Mouse (Mus musculus): ENCODE results near the gene Abl1. TPM values are rescaled to one million over a fixed set of nuclear protein-coding genes. Genes with fewer than 3 reads are reported as not detected.

Abl1 gene
- total RNA-seq, 1 experiment from 2014 or later = 35.4 TPM

DNA sequence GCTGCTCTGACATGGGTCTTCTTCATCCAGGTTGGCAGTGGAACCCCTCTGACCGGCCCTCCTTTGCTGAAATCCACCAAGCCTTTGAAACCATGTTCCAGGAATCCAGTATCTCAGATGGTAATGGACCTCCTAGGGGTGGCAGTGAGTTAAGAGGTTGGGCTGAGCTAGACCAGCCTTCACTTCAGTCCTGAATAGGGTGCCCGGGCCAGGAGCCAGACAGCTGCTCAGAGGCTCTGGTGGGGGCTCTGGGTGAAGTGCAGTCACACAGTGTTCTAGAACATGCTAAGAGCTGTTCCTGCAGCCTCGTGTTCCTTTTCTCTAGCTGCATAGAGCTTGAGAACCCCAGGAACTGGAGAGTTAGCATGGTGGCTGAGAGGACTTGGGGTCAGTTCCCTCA lies 108.8 kb downstream of the Abl1 start:
- ATAC-seq (replicated peaks in 1 of 2; ENCODE audit: insufficient read depth in 1 of 2, low FRiP score in 2 of 2, low TSS enrichment in 1 of 2, low read depth in 1 of 2, poor library complexity in 2 of 2, severe bottlenecking in 2 of 2) = no peak

DNA sequence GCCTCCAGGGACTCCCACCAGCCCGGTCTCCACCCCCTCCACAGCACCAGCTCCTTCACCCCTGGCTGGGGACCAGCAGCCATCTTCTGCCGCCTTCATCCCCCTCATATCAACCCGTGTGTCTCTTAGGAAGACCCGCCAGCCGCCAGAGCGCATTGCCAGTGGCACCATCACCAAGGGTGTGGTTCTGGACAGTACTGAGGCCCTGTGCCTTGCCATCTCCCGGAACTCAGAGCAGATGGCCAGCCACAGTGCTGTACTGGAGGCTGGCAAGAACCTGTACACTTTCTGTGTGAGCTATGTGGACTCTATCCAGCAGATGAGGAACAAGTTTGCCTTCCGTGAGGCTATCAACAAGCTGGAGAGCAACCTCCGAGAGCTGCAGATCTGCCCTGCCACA lies 113.2 kb downstream of the Abl1 start:
- ATAC-seq (replicated peaks in 1 of 2; ENCODE audit: insufficient read depth in 1 of 2, low FRiP score in 2 of 2, low TSS enrichment in 1 of 2, low read depth in 1 of 2, poor library complexity in 2 of 2, severe bottlenecking in 2 of 2) = no peak

DNA sequence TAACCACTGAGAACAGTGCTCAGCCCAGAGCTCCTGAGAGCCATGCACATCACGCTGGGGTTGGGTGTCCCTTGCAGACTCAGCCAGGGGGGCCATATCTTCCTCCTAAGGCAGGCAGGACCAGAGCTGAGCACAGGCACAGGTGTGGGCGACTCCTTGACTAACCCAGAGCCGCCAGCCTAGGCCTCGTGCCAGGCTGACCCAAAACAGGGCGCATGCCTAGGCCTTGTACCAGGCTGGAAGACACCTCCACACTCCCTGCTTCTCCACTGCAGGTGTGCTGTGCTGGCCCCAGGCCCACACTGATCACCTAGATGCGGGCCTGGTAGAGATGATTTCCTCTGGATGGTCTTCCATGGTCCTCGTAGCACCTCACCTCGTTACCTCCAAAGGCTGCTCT lies 114.6 kb downstream of the Abl1 start:
- no peak for ATAC-seq (replicated peaks in 1 of 2; ENCODE audit: insufficient read depth in 1 of 2, low FRiP score in 2 of 2, low TSS enrichment in 1 of 2, low read depth in 1 of 2, poor library complexity in 2 of 2, severe bottlenecking in 2 of 2)

DNA sequence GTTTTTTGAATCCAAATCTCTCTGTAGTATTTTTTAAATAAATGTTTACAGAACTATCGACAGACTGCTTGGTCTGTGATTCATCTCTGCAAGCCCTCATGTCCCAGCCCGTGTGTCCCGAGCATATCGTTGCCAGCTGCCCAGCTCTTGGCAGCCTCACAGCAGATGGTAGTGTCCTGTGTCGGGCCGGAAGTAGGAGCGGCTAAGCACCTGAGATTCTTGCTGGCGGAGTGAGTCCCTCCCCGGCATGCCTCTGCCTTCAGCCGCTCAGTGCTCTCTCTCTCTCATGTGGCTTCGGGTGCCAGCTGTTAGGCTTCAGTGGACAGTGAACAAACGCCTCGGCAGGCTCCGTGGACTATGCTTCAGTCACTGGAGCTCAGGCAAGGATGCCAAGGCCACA lies 115.3 kb downstream of the Abl1 start:
- no peak for ATAC-seq (replicated peaks in 1 of 2; ENCODE audit: insufficient read depth in 1 of 2, low FRiP score in 2 of 2, low TSS enrichment in 1 of 2, low read depth in 1 of 2, poor library complexity in 2 of 2, severe bottlenecking in 2 of 2)

DNA sequence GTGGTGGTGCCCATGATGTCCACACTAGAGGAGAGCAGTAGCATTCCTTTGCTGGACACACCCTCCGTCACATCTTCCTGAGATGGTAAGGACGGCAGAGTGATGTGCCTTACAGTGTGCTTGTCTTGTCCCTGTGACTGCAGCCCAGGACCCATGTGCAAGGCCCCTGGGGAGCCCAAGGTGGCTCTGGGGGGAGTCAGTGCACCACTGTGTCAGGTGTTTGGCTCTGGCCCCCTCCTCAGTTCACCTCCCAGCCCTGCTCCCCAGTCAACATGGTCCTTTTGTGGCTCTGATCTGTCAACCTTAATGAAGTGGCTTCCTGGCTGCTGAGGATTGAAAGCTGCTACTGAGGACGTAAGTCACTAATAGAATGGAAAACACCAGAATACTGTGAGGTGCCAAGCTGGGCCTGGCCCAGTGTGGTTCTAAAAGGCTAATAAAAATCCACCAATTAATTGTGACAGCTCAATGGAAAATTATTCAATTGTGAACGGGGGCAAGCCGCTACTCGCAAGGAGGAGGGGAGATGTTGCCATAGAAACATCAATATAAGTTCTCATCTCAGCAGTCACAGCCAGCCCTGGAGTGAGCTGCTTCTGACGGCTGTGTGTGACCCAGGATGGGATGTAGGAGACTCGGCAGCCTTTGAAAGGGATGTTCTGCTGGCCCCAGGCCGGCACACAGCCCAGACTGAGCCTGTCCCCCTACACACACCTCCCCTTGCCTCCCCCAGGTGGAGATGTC lies 118.6 kb downstream of the Abl1 start:
- no peak for ATAC-seq (replicated peaks in 1 of 2; ENCODE audit: insufficient read depth in 1 of 2, low FRiP score in 2 of 2, low TSS enrichment in 1 of 2, low read depth in 1 of 2, poor library complexity in 2 of 2, severe bottlenecking in 2 of 2)

DNA sequence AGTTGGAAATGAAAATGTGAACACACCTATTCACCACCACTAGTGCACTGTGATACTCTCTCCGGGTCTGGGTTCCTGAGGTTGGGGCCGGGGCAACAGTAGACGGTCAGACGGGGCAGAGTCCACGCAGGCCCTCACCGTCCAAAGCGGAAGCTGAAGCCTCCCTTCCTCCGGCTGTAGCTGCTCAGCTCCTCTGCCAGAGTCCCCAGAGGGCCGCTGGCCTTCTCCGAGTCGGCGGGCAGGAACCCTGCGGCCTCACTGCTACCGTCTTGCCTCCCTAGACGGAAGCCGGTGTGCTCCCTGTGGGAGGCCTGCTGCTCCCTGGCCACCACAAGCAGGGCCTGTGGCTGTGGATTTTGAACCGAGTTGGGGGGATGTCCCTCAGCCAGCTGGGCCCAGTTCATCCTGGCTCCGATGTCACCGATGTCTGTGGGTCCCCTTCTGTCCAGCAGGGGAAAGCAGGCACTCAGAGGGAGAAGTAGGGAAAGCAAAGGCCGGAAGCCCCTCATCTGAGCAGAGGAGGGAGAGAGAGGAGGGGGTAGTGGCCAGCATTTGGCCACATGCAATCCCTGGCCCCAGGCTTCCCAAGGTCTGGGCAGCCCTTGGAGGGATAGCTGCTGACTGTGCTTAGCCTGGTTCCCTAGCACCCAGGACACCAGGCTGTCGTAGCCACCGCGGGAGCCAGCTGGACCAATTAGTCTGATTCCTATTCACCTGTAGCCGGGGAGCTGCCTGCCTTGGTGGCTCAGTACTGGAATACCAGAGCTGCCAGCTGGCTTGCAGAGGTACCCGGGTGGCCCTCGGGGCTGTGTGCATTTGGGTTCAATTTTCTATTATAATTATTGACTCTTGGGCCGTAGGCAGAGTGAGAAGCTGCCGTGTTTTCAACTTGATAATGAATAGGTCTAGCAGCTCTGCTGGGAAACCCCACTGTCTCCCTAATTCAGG lies 120.5 kb downstream of the Abl1 start:
- no peak for ATAC-seq (replicated peaks in 1 of 2; ENCODE audit: insufficient read depth in 1 of 2, low FRiP score in 2 of 2, low TSS enrichment in 1 of 2, low read depth in 1 of 2, poor library complexity in 2 of 2, severe bottlenecking in 2 of 2)

DNA sequence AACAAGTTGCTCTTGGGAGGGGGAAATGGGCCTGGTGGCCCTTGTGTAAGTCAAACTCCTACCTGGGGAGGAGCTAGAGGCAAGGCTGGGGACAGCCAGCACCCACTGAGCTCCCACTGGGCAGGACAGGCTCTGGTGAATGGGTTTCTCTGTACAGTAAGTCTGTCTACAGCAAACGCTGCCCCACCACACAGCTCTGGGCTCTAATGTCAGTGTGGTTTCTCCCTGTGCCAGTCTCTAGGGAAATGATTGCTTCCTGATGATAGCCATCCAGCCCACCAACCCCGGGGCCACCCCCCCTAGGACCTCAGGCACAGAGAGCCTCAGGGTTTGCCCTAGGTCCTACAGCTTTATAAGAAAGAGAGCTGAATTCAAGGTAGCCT lies 121.2 kb downstream of the Abl1 start:
- peak; percentile 59 to 80 for ATAC-seq (replicated peaks in 1 of 2; ENCODE audit: insufficient read depth in 1 of 2, low FRiP score in 2 of 2, low TSS enrichment in 1 of 2, low read depth in 1 of 2, poor library complexity in 2 of 2, severe bottlenecking in 2 of 2)

DNA sequence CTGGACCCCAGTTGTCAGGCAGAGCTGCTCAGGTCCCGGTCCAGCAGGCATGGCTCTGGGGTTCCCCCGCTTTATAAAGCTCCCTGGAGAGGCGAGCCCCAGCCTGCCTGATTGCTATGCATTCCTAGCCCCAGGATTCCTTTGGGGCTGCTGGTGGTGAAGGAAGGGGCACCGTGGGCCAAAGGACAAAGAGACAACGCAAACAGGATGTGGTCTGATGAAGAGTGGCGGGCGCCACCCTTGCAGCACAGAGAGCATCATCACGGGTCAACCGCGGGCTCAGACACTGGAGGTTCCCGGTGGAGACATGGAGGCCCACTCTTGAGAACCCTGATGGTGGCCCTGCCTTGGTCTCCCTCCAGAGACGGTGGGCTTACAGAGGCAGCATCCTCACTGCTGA lies 122.3 kb downstream of the Abl1 start, which contains the start of gene Qrfp:
Gene Qrfp (minus strand): TSS at position 137 of the 400 bp plus-strand sequence.
- ATAC-seq (replicated peaks in 1 of 2; ENCODE audit: insufficient read depth in 1 of 2, low FRiP score in 2 of 2, low TSS enrichment in 1 of 2, low read depth in 1 of 2, poor library complexity in 2 of 2, severe bottlenecking in 2 of 2) = no peak

DNA sequence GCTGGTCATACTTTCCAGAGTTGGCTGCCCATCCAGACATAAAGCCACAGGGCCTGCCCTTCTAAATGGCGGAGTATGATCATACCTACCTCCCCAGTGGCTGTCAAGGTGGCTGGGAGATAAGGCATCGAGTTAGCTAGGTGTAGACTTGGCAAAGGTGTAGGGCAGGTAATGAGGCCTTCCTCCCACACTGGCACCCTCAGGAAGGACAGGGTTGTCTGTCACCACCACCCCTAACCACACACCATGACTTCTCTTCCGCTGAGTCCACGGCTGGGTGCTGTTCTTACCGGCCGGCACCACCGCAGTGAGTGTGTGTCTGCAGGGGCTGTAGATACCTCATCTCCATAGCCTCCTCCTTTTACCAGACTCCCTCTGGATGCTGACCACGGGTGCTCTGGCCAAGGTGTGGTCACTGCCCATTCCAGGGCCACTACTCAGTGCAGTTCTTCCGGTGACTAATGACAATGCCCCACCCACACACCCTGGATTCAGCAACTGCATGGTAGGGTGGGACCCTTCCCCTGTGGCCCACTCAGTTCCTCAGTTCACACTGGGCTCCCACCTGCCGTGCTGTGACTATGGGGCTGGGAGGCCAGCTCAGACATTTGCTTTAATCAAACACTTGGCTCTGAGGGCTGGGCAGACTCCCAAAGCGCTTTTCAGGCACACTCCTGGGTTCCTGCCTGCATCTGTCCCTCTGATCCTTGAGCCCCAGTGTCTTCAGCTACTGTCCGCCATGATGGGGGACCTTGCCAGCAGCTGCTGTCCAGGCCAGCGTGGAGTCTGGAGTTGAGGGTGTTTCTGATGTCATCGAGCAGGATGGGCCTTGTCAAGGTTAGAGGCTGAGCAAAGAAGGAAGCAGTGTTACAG lies 123.1 kb downstream of the Abl1 start:
- no peak for ATAC-seq (replicated peaks in 1 of 2; ENCODE audit: insufficient read depth in 1 of 2, low FRiP score in 2 of 2, low TSS enrichment in 1 of 2, low read depth in 1 of 2, poor library complexity in 2 of 2, severe bottlenecking in 2 of 2)

DNA sequence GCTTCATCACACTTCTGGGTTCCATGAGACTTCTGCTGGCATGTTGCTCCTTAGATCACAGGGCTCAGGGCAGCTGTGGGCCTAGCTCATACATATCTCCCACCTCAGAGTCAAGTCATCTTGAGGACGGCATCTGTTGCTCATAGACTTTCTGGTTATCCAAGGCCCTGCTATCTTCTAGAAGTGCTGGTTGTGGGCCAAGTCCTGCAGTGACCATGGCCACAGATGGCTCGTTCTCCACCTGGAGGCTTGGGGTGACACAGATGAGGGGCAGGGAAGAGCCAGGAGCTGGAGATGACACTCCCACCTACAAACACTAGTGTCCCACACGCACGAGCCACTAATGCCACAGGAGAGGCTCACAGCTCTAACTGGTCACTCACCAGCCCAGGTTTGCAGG lies 125.5 kb downstream of the Abl1 start:
- ATAC-seq (replicated peaks in 1 of 2; ENCODE audit: insufficient read depth in 1 of 2, low FRiP score in 2 of 2, low TSS enrichment in 1 of 2, low read depth in 1 of 2, poor library complexity in 2 of 2, severe bottlenecking in 2 of 2) = no peak

DNA sequence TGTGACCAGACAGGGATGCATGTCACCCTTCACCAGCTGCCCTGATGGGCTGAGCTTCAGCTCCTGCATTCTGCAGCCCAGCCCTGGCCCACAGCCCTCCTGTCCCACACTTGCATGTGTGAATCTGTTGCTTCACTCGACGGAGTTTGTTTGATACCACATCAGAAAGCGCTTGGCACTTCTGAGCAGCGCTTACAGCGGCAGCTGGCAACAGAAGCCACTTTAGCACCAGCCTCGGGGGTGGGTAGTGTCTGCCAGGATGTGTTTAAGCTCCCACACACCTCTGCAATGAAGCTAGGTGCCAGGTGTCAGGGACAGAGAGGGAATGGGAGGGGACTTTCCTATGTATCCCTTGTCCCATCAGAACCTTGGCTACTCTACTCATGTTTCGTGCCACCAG lies 126.5 kb downstream of the Abl1 start:
- no peak for ATAC-seq (replicated peaks in 1 of 2; ENCODE audit: insufficient read depth in 1 of 2, low FRiP score in 2 of 2, low TSS enrichment in 1 of 2, low read depth in 1 of 2, poor library complexity in 2 of 2, severe bottlenecking in 2 of 2)

DNA sequence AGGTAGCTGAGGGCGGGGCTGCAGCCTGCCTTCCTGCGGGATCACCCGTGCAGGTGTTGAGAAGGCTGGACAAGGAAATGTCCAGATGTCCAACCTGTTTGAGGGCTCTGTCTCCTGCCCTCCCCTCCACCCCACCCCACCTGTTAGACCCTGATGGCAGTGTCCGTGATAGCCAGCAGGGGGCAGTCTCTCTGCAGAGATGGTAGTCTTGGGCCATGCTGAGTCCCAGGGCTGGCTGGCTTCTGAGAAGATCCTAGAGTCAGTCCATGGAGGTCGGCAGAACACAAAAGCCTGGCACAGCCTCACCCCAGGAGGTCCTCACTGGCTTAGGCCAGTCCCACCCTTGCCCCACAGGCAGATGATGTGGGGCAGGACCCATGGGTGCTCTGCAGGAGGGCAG lies 127.2 kb downstream of the Abl1 start:
- ATAC-seq (replicated peaks in 1 of 2; ENCODE audit: insufficient read depth in 1 of 2, low FRiP score in 2 of 2, low TSS enrichment in 1 of 2, low read depth in 1 of 2, poor library complexity in 2 of 2, severe bottlenecking in 2 of 2) = peak in 1 of 2 experiments; percentile 70; a peak in 2 of 4 replicates

DNA sequence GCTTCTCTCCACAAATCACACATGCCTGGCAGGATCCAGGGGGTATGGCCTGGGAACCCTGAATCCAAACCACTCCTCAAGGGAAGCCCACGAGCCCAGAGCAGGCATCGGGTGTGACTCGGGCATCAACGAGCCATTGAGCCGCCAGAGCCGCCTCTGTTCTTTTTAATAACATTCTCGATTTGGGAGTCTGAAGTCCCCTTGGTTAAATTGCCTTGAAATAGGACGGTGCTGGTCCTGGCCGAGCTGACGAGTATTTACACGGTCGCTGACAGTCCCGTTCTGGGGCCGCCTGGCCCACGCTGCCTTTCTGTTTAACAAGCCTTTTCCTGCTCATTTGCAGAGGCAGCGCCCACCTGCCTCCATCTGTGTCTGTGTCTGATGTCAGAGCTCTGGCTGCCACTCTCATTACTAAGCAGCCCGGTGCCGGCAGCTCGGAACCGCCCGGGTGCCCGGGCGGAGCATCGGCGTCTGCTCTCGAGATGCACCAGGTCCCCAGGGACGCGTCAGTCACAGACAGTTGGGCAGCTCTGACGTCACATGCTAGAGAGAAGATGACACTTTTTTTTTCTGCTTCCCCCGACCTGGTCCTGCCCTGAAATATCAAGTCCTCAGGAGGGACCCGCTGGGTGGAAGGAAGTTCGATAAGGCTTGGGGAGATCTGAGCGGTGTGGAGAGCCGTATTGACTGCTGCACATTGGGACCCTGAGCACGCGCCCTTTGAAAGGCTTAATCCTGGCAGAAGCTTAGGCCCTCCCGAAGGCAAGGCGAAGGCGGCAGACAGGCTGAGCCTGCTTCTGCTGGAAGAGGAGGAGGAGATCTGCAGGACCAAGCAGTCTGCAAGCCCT lies 134.6 kb downstream of the Abl1 start:
- 0 out of 4 replicates have a peak, but pooled peaks of 1 of the 2 experiments have one; percentile 19 for ATAC-seq (replicated peaks in 1 of 2; ENCODE audit: insufficient read depth in 1 of 2, low FRiP score in 2 of 2, low TSS enrichment in 1 of 2, low read depth in 1 of 2, poor library complexity in 2 of 2, severe bottlenecking in 2 of 2)

DNA sequence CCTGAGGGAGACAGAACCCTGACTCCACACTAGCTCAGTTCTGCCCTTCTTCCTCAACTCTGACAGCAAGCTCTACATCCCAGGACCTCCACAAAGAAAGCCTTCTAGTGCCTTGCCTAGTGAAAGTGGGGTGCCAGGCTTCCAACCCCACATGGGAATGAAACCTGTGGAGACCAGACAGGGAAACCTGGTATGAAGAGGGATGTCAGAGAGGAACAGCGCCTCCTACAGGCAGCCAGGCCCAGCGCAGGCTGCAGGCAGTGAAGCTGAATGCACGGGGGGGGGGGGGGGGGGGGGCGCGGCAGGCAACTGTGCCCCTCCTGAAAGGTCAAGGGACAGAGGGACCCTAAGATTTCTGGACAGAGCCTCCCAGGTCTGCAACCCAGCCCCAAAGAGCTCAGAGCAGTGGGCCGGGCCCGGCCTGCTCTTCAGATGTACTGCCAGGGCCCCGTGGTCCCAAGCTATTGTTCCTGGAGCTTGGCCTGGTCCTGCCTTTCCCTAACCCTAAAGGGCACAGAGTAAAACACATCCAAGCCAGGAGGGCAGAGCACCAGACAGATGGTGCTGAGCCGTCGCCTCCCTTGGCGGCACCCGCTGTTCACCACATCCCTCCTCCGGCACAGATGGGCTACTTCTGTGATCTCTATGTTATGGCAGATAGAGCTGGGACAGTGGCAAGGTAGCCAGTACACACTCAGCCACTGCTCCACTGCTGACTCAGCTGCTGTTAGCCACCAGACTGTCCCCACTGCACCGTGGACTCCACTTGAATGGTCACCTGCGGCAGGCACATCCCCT lies 136.0 kb downstream of the Abl1 start:
- no peak for ATAC-seq (replicated peaks in 1 of 2; ENCODE audit: insufficient read depth in 1 of 2, low FRiP score in 2 of 2, low TSS enrichment in 1 of 2, low read depth in 1 of 2, poor library complexity in 2 of 2, severe bottlenecking in 2 of 2)

DNA sequence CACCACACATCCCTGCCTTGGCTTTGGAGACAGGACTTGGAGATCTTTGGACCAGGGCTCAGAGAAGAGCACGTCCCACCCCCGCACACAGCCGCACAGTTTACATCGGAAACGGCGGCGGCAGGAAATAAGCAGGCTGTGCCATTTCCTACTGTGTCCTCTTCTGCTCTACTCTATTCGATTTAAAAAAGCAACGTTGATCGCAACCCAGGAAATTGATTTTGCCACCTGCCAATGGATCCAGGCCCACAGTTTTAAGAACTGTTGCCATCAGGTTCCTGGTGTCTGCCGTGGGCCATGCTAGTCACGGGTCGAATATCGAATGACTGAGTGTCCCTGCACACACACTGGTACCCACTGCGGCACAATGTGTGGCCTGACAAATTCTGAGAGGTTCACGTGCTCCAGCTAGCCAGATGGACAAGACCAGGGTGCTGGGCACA lies 137.3 kb downstream of the Abl1 start:
- no peak for ATAC-seq (replicated peaks in 1 of 2; ENCODE audit: insufficient read depth in 1 of 2, low FRiP score in 2 of 2, low TSS enrichment in 1 of 2, low read depth in 1 of 2, poor library complexity in 2 of 2, severe bottlenecking in 2 of 2)
